Mouse (Mus musculus) midbrain, embryonic 14.5 days (tissue): ENCODE results near the gene Nabp1. TPM values are rescaled to one million over a fixed set of nuclear protein-coding genes. Genes with fewer than 3 reads are reported as not detected.

Experiments used
- ATAC-seq: fragments of 200-750 bp; cut with Nextera tagmentation; 2 replicates; pipeline ENCODE4 v1.8.0; 2017; ENCODE audit warnings: moderate number of reproducible peaks, moderate library complexity; ENCODE audit not compliant: low FRiP score, low TSS enrichment
- DNase-seq: peaks from one replicate; pipeline ENCODE4 v3.0.0-alpha.2; 2015
- H3K27ac ChIP-seq: fragments of 300-500 bp; sonication (generic); replicated peaks from 2 replicates; pipeline ENCODE4 v1.5.1; 2014; ENCODE audit warnings: mild to moderate bottlenecking, low read depth, low read length, moderate library complexity
- H3K27me3 ChIP-seq: fragments of 300-500 bp; sonication (generic); 2 replicates; pipeline ENCODE4 v1.6.1; 2014; ENCODE audit warnings: low read length, control low read depth, mixed read lengths; ENCODE audit not compliant: control insufficient read depth, insufficient read depth
- H3K36me3 ChIP-seq: fragments of 300-500 bp; sonication (generic); 2 replicates; pipeline ENCODE4 v1.6.1; 2014; ENCODE audit warnings: low read length, control low read depth; ENCODE audit not compliant: control insufficient read depth, insufficient read depth
- H3K4me1 ChIP-seq: fragments of 300-500 bp; sonication (generic); 2 replicates; pipeline ENCODE4 v1.6.1; 2014; ENCODE audit warnings: mild to moderate bottlenecking, antibody characterized with exemption, low read length, control low read depth; ENCODE audit not compliant: control insufficient read depth, insufficient read depth
- H3K4me2 ChIP-seq: fragments of 300-500 bp; sonication (generic); 2 replicates; pipeline ENCODE4 v1.6.1; 2014; ENCODE audit warnings: mild to moderate bottlenecking, low read length, moderate library complexity
- H3K4me3 ChIP-seq: fragments of 300-500 bp; sonication (generic); replicated peaks from 2 replicates; pipeline ENCODE4 v1.5.1; 2014; ENCODE audit warnings: low read depth, low read length
- H3K9ac ChIP-seq: fragments of 300-500 bp; sonication (generic); replicated peaks from 2 replicates; pipeline ENCODE4 v1.6.1; 2014; ENCODE audit warnings: mild to moderate bottlenecking, low read length, moderate library complexity
- H3K9me3 ChIP-seq: fragments of 300-500 bp; sonication (generic); 2 replicates; pipeline ENCODE4 v1.6.1; 2016; ENCODE audit warnings: low read length, control low read depth, mixed read lengths; ENCODE audit not compliant: control insufficient read depth
- WGBS: fragments of 180-500 bp; shearing (Covaris S2); extraction: QIAGEN DNeasy Blood & Tissue Kit; methylation state at CpG from one replicate; pipeline ENCODE4 v1.1.7; 2014; 5-methylcytosine and 5-hydroxymethylcytosine counted together
- polyA plus RNA-seq: library from polyadenylated mRNA; unstranded; fragments of >200 nt; fragmentation: Nextera tagmentation; extraction: Ambion mirVana; gene quantifications from 2 replicates; pipeline ENCODE4 v1.2.1, GENCODE M21; 2014

The Nabp1 gene
- polyA plus RNA-seq, 1 experiment from 2014 or later = 11.3 TPM

DNA sequence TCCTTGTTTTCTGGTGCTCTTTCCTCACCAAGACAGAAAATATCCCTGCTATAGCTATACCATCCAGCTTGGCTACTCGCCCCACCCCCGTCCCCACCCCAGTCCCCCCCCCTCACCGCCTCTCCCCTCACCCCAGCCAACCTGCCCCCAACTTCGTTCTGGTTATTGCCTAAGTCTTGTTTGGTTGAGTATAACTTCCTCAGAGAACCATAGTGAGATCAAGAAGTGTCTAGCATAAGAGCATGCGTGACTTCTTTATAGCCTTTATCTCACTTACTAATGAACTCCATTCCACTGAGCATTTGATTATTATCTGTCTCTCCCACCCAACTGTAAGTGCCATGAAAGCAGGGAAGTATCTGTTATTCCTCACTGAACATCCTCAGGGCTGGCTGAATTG is 24.1 kb upstream of the Nabp1 start:
- no peaks in the 10 kb centered on the region for H3K27me3 ChIP-seq
- H3K4me2 ChIP-seq = no peak overlapping the region
- no peaks in the 10 kb centered on the region for H3K4me1 ChIP-seq
- no peak overlapping the region for H3K27ac ChIP-seq
- 89% methylated on average over 5 of the region's 5 CpGs for WGBS
- H3K4me3 ChIP-seq = no peak overlapping the region
- no peak for ATAC-seq
- DNase-seq = no peak
- no peak overlapping the region for H3K9ac ChIP-seq
- H3K9me3 ChIP-seq = no peaks in the 10 kb centered on the region
- H3K36me3 ChIP-seq = no peaks in the 10 kb centered on the region

DNA sequence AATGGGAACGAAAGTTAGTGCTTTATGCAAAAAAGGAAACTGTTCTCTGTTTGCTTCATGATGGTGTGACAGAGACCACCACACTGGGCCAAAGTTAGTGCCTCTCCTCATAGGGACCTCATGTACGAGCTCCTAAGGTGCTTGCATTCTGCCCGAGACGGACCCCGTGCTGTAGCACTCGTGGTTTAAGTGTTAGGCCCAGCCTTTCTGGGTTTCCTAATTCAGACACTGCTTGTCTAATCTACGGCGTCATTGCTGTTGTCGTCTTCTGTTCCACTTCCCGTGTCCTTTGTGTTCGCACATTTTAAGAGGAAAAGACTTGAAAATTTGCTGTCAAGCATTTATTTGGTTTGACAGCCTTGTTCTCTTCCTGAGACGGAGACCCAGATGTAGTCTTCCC is 23.0 kb upstream of the Nabp1 start:
- Histone ChIP-seq H3K9ac (no peak overlapping the region), H3K27ac (no peak overlapping the region), H3K9me3 (no peaks in the 10 kb centered on the region), H3K4me1 (no peaks in the 10 kb centered on the region), H3K4me2 (no peak overlapping the region), H3K36me3 (no peaks in the 10 kb centered on the region), H3K4me3 (no peak overlapping the region), H3K27me3 (no peaks in the 10 kb centered on the region)
- no peak for DNase-seq
- 78% methylated on average over 12 of the region's 12 CpGs for WGBS
- ATAC-seq = no peak

DNA sequence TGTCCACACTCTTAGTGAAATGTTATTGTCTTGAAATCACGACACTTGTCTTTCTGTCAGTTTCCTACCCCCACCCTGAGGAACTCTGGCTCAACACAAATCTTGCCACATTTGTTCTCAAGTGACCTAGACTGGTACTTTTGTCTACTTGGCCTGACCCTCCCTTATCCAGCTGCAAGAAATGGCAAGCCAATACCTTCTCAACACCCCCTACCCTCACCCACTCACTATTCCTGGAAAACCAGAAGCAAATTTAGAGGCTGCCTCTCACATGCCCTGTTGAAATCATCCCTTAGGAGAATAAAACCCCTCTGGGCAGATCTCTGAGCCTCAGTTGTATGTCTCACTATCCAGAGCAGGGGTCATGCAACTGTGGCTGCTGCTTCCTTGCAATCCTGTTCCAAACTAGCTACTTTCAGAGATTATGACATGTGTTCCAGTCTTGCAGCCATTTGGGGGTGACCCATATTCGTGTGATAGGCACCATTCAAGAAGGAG is 20.4 kb upstream of the Nabp1 start:
- H3K4me2 ChIP-seq = no peak overlapping the region
- no peaks in the 10 kb centered on the region for H3K36me3 ChIP-seq
- H3K4me3 ChIP-seq = no peak overlapping the region
- H3K9ac ChIP-seq = no peak overlapping the region
- ATAC-seq = no peak
- 62% methylated on average over 2 of the region's 2 CpGs for WGBS
- no peak for DNase-seq
- no peaks in the 10 kb centered on the region for H3K9me3 ChIP-seq
- H3K27me3 ChIP-seq = no peaks in the 10 kb centered on the region
- no peak overlapping the region for H3K27ac ChIP-seq
- H3K4me1 ChIP-seq = no peaks in the 10 kb centered on the region

DNA sequence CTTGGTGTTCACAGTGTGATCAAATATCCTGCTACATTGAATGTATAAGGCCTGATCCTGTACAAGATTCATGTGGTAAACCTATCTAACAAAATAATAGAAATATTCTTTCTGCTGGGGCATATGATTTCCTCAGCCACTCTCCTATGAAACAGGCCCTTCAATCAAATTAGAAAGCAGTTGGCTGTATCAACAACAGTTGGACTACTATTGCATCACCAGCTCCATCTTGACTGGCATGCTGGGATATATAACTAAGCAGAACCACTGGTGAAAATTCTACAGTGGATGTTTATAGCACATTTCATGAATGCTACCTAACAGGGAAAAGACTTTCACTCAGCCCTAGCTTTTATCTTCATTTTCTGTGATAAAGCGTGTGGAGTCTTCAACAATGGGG is 17.9 kb upstream of the Nabp1 start:
- Histone ChIP-seq H3K4me1 (no peaks in the 10 kb centered on the region), H3K36me3 (no peaks in the 10 kb centered on the region), H3K9me3 (no peaks in the 10 kb centered on the region), H3K27me3 (no peaks in the 10 kb centered on the region), H3K4me2 (no peak overlapping the region), H3K27ac (no peak overlapping the region), H3K4me3 (no peak overlapping the region), H3K9ac (no peak overlapping the region)
- ATAC-seq = no peak
- WGBS = 88% methylated on average over 1 of the region's 1 CpGs
- no peak for DNase-seq

DNA sequence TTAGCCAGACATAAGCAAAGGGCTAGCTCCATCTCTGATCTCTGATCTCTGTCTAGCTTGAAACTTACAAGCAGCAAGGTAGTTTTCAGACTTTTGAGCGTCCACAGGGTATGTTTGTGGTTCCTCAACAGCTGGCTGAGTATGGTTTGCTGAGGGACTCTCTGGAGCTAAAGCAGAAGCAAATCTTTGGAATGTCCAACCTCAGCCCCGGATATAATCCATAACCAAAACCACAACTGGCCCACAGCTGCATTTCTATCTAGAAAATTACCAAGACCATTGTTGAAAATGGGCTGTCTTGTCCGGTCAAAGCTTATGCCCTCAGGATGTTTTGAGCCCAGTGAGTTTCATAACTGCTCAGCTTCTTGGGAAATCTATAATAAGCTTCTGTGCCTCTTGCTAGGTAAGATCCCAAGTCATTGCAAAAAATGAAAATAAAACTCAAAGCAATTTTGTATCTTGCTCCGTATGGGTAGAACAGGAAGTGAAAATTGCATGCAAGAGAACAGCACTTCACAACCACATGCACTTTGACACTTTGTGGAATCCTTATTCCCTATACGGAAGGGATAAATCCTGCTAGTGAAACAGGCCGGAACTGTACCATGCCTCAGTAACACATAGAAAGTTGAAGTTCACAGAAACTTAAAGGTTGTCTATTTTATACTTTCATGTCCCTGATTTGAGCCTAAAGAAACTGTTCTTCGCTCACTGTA is 15.5 kb upstream of the Nabp1 start:
- Histone ChIP-seq H3K27ac (no peak overlapping the region), H3K4me3 (no peak overlapping the region), H3K4me2 (no peak overlapping the region), H3K27me3 (no peaks in the 10 kb centered on the region), H3K9me3 (no peaks in the 10 kb centered on the region), H3K9ac (no peak overlapping the region), H3K4me1 (no peaks in the 10 kb centered on the region), H3K36me3 (no peaks in the 10 kb centered on the region)
- DNase-seq (no peak), ATAC-seq (no peak)
- 89% methylated on average over 7 of the region's 7 CpGs for WGBS

DNA sequence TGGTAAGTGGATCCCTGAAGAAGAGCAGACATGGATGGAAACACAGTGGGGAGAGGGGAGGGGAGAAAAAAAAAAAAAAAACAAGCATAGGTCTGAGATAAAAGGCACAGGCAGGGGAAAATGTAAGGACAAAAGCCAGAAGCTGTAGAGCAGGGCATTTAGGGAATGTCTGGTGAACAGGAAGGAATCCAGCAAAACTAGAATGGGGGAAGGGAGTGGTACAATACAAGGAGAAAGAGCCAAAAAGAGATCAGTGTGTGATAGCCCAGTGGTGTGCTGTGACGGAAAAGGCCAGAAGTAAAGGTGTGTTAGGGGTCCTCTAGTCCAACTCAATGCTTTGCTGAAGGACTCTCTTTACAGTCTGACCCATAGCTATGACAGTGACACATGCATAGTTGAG is 8.1 kb upstream of the Nabp1 start:
- no peak for DNase-seq
- 96% methylated on average over 1 of the region's 1 CpGs for WGBS
- no peak for ATAC-seq
- H3K4me3 ChIP-seq = no peak overlapping the region
- H3K4me2 ChIP-seq = no peak overlapping the region
- H3K9me3 ChIP-seq = no peaks in the 10 kb centered on the region
- H3K27me3 ChIP-seq = no peaks in the 10 kb centered on the region
- no peaks in the 10 kb centered on the region for H3K4me1 ChIP-seq
- H3K27ac ChIP-seq = no peak overlapping the region
- no peak overlapping the region for H3K9ac ChIP-seq
- no peaks in the 10 kb centered on the region for H3K36me3 ChIP-seq

DNA sequence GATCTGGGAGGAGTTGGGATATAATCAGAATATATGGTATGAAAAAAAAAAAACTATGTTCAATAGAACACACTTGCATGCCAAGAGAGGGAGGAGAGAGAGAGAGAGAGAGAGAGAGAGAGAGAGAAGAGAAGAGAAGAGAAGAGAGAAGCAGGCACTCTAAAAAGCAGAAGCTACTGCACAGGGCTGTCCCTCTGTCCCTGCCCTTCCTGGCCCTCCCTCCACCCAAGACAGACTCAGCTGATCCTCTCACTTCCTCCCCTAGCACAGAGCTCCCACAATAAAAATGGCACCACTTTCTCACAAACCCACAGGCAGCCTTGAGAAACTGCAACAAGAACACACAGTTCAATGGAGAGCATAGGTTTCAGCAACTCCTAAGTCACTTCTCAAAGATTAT is 2.2 kb upstream of the Nabp1 start:
- Histone ChIP-seq H3K4me3 (no peak overlapping the region), H3K27me3 (no peaks in the 10 kb centered on the region), H3K36me3 (no peaks in the 10 kb centered on the region), H3K4me1 (no peaks in the 10 kb centered on the region), H3K9ac (no peak overlapping the region), H3K4me2 (no peak overlapping the region), H3K9me3 (no peaks in the 10 kb centered on the region), H3K27ac (no peak overlapping the region)
- DNase-seq (no peak), ATAC-seq (no peak)

DNA sequence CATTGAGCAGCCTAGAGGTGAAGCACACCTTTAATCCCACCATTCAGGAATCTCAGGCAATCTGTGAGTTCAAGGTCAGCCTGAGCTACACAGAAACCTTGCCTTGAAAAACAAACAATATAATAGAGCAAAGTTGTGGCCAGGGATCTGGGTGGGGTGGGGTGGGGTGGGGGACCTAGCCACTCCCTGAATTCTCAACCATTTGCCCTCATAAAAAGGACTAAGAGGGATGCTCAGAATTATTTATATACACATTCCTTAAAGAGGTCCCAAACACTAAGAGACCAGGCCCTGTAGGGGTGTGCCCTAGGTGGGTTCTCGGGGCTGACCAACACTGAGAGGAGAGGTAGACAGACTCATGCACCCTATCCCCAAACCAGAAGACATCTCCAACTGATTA is 1.5 kb upstream of the Nabp1 start:
- no peaks in the 10 kb centered on the region for H3K27me3 ChIP-seq
- 96% methylated on average over 1 of the region's 1 CpGs for WGBS
- no peak for DNase-seq

DNA sequence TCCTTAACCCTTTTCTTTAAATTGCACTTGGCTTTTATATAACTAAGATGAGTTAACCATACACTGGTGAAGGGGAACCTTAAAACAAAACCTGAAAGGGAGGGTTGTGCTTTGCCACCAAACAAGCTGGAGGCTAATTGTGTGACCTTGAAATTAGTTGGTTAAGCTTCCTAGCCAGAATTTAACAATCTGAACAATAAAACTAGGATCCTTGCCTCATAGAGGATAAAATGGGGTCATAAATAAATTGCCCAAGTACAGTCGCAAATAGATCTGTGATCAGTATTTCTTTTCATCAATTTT is 753 bp upstream of the Nabp1 start:
- no peaks in the 10 kb centered on the region for H3K27me3 ChIP-seq
- H3K27ac ChIP-seq = no peak overlapping the region
- ATAC-seq (no peak), DNase-seq (no peak)
- peak overlapping the region; percentile 50; the same call in 1 of the 2 replicates for H3K9ac ChIP-seq
- H3K4me2 ChIP-seq = peak overlapping the region; percentile 99
- H3K4me3 ChIP-seq = peak overlapping the region; percentile 69
- H3K36me3 ChIP-seq = no peaks in the 10 kb centered on the region
- H3K4me1 ChIP-seq = no peaks in the 10 kb centered on the region
- 89% methylated on average over 1 of the region's 1 CpGs for WGBS
- no peaks in the 10 kb centered on the region for H3K9me3 ChIP-seq

More for the DNA sequence above, 1.5 kb upstream of the Nabp1 start:
- no peak overlapping the region for H3K4me3 ChIP-seq
- no peak overlapping the region for H3K4me2 ChIP-seq
- no peaks in the 10 kb centered on the region for H3K36me3 ChIP-seq
- H3K4me1 ChIP-seq = no peaks in the 10 kb centered on the region
- no peak overlapping the region for H3K27ac ChIP-seq
- ATAC-seq = no peak
- no peak overlapping the region for H3K9ac ChIP-seq
- H3K9me3 ChIP-seq = no peaks in the 10 kb centered on the region
